Mouse (Mus musculus) neutrophil, adult 65 days (primary cell): ENCODE data around the gene Gm28308. TPM values are rescaled to one million over a fixed set of nuclear protein-coding genes. Genes with fewer than 3 reads are reported as not detected.

Source experiments
- total RNA-seq: library from RNA; stranded (reverse); gene quantifications from 2 replicates; pipeline ENCODE4 v1.2.4, GENCODE M21; 2023

Gm28308 gene
- not detected in 2 replicates for total RNA-seq

DNA sequence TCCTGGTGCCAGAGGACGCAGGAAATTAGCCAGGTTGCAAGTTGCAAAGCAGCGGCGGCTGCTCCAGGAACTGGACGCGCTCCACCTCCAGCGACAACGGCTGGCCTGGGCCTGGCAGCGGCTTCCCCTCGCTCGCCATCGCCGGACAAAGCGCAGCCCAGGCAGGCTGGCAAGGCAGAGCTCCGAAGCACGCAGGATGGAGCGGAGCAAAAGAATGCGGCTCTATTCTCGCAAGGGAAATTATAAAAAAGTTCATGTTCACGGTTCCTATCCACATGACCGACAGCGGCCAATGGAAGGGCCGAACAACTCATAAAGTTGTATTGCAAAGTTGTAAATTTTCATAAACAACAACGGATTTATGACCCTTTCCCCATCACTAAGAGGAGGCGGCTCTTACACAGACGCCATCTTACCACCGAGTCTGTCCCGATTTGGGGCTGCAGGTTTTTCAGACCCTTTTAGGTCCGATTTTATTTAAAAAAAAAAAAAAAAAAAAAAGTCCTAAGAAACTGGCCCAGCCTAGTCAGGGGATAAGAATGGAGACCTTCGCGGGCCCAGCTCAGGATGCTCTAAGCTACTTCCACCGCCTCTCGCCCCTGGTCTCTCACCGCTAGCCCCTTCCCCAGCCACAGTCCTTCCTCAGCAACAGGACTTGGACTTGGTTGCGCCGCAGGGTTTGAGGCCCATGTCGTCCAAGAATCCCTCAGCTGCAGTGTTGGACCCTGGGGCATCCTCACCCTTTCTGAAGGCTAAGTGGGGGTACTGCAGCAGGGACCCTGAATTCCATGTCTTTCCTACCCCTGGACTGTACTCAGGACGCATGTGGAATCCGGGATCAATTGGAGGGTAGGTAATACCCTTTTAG lies at the start of gene Gm28308, which contains the start of gene Hoxa3:
Gene Gm28308 (minus strand): TSS at position 221 of the 868 bp plus-strand sequence.
Gene Hoxa3 (minus strand): TSS at position 218 of the 868 bp plus-strand sequence.

DNA sequence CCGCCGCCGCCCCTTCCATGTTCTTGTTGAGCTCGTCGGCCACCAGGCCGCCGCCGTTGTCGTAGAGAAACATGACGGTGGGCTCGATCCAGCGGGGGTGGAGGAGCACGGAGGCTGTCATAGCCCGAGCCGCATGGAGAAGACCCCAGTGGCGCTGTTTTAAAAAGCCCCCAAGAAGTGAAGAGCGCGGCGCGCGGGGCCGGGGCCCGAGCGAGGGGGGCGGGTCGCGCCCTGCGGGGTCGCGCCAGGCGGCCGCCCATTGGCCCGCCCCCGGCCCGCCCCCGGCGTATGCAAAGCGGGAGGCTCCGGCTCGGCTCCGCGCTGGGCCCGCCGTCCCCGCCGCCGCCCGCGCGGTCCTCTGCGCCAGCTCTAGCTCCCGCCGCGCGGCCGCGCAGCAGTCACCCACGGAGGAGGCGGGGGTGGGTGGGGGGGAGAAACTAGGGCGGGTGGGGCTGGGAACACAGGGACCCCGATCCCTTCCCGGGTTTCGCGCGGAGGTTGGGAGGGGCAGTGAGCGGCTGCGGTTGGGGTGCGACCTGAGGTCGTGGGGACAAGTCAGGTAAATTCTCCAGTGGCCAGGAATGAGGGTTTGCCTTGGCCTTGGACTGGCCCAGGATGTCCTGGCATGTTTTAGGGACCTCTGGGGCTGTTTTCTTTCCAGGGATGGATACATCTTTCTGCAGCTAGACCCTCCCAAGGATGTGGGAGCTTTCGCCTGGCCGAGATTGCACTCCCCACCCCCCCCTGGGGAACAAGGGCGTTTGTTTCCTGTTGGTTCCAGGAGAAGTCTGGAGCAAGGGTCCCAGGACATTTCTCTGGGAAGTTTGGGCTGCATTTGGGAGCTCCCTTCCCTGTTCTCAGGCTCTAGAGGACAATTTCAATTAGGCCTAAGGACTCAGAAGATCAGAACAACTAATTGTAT lies 47.8 kb upstream of the Gm28308 start, which contains the start of gene Hoxa13:
Gene Hoxa13 (minus strand): TSS at position 227 of the 922 bp plus-strand sequence.

DNA sequence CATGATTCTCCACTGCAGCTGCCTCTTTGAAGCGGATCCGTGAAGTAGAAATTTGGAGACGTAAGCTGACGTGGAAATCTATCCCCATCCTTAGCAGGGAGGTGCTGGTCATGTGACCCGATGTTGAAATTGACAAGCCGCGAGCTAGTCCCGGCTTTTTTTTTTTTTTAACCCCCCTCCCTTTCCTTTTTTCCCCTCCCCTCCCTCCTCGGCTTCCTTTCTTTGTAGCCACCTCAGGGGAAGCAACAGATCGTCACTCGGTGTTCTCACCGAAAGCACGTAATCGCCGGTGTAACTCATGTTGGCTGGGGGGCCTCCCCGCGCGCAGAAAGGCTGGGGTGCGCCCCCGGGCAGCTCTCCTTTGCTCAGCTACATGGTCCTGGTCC lies 32.6 kb upstream of the Gm28308 start, which contains the start of gene Hoxa11:
Gene Hoxa11 (minus strand): TSS at position 54 of the 386 bp plus-strand sequence.

DNA sequence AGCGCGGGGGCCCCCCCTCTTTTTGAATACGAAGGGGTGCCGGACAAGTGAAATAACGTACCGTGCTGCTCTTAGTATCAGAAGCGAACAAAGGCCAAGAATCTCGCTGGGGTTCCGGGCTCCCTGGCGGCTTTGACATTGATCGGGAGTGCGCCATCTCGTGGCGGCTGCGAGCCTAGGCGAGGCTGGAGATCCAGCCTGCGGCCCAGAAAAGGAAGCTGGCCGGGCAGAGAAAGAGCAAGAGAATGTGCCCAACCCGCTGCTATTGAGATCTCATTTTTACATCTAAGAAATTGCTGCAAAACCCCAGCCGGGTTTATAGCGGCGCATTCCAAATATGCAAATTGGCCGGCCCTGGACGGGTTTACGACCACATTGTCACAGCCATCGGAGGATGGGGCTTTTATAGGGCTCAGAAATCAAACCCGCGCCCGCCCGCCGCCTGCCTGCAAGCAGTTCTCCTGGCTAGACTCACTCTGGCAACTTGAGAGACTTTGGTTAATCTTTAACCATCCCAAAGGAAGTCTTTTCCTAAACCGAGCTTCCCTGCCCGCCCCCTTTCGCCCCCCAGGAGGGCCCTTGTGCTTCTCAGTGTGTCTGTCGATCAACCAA lies 27.4 kb upstream of the Gm28308 start, which contains the start of gene Hoxa10:
Gene Hoxa10 (minus strand): TSS at position 466 of the 612 bp plus-strand sequence.

DNA sequence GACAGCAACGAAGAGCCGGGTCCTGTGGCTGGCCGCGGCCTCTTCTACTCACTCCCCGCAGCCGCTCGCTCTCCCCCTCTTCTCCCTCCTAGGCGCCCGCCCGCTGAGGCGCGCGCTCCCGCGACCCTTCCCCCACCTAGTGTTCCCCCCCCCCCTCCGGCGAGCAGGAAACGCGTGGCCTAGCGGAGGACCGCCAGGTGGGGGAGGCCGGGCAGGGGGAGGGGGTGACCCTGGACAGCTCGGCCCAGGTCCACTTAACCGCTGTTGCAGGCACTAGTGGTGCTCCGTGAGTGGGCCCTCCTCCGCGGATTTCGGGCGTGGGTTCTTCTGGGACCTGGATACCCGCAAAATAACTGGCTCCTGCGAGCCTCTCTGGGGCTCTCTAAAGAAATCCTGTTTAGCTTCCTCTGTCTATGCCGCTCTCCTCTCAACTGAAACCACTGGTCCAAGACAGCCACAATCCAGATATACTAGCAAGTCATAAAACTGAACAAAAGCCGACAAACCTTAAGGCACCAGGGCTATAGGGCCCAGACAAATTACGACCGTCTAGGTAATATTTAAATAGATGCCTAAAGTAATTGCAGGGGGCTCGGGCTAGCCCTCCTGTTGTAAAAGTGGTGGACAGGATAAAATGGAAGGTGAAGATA lies 17.5 kb upstream of the Gm28308 start, which contains the start of gene Hoxa9:
Gene Hoxa9 (minus strand): TSS at position 574 of the 650 bp plus-strand sequence.

DNA sequence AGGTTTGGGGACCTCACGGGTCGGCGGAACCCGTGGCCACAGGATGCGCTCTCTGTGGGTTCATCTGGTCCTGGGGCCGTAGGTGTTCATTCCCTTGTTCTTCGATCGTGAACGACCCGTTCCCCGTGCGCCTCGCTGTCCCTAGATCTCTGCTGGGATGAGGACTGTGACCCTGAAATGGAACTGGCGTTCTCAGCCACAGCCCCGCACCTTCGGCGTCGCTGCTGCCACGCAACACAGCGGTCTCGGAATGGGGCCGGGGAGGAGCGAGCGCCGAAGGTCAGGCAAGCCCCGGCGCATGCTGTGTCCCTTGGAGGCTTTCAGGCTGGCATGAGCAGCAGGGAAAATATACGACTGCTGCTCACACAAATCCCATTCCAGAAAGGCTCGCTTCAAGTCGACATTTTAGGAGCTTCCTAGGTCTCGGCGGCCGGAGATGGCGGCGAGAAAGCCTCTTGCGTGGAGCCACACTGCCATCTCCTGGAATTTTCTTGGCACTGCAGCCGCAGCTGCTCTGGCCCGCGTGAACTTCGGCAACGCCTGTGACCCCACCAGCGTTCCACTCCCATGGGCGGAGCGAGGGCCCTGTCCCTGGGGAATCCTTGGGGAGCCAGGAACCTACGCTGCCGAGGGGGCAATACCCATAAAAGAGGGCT lies 8.3 kb upstream of the Gm28308 start, which contains the start of gene Hoxa7:
Gene Hoxa7 (minus strand): TSS at position 518 of the 656 bp plus-strand sequence.

DNA sequence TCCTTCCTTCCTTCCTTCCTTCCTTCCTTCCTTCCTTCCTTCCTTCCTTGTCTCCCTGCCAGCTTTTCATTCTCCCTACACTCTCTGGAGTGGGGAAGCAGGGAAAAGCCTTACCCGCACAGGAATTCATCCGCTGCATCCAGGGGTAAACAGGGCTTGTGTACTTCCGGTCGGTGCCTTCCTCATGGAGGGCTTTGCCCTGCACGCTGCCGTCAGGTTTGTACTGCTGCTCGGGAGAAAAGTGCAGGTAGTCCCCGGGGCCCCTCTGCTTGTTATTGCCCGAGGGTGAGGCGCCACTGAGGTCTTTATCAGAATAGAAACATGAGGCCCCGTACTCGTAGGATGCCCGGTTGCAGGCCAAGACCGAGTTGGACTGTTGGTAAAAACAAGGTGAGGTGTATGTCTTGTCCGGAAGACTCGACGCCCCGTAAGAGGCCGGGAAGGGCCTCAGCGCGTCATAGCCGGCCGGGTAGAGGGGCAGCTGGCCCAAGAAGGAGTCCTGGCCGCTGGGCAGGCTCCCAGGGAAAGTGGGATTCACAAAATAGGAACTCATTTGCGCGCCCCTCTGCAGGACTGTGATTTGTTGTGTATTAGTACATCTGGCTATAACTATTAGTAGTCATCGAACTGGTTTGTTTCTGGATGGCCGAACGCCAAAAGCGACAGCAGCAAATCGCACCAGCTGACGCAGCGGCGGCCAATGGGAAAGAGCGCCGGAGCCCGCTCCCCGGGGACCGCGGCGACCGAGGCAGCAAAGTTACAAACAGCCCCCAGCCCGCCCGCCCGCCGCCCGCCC lies 4.9 kb downstream of the Gm28308 start, which contains the start of gene Hoxa6:
Gene Hoxa6 (minus strand): TSS at position 651 of the 796 bp plus-strand sequence.

DNA sequence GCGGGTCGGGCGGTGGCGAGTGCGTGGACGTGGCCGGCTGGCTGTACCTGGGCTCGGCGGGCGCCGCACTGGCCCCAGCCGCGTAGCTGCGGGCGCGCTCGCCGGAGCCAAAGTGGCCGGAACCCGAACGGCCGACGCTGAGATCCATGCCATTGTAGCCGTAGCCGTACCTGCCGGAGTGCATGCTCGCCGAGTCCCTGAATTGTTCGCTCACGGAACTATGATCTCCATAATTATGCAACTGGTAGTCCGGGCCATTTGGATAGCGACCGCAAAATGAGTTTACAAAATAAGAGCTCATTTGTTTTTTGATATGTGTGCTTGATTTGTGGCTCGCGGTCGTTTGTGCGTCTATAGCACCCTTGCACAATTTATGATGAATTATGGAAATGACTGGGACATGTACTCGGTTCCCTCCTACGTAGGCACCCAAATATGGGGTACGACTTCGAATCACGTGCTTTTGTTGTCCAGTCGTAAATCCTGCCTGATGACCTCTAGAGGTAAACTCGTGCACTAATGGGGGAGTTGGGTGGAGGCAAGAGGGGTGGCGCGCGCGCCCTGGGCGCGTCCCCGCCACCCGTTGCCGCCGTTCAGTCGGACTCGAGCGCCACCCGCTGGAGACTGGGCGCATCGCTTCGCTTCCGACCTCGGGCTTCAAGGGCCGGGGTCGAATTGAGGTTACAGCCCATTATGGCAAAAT lies 8.9 kb downstream of the Gm28308 start, which contains the start of gene Hoxa5:
Gene Hoxa5 (minus strand): TSS at position 538 of the 703 bp plus-strand sequence.

DNA sequence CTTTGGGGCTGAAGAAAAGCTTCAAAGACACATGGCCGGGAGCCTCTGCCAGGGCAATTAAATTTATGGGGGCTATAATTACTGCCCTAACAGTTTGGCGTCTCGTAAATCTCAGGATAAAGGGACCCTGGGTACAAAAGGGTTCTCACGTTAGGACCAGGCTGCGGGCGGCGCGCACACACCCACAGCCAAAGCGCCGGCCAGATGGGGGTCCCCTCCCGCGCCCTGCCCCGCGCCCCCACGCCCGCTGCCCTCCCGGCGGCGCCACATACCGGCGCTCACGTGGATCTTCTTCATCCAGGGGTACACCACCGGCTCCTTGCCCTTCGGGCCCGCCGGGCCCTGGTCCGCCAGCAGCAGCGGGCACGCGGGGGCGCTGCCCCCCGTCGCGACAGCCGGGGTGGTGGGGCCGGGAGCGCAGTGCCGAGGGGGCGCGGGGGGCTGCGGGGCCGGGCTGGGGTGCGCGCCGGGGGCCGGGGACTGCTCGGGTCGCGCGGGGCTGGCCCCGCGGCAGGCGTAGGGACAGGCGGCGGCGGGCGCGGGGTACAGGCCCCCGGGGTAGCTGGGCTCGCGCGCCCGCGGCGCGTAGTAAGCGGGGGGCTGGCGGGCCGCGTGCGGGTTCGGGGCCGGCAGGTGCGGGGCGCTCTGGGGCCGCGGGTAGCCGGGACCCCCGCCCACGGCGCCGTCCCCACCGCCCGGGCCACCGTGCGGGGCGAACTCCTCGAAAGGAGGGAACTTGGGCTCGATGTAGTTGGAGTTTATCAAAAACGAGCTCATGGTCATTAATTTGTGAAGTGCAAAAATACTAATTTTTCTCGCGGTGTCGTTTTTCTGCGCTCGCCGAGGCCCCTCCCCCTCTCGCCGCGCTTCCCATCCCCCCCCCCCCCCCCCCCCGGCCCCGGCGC lies 22.0 kb downstream of the Gm28308 start, which contains the start of gene Hoxa4:
Gene Hoxa4 (minus strand): TSS at position 848 of the 905 bp plus-strand sequence.

DNA sequence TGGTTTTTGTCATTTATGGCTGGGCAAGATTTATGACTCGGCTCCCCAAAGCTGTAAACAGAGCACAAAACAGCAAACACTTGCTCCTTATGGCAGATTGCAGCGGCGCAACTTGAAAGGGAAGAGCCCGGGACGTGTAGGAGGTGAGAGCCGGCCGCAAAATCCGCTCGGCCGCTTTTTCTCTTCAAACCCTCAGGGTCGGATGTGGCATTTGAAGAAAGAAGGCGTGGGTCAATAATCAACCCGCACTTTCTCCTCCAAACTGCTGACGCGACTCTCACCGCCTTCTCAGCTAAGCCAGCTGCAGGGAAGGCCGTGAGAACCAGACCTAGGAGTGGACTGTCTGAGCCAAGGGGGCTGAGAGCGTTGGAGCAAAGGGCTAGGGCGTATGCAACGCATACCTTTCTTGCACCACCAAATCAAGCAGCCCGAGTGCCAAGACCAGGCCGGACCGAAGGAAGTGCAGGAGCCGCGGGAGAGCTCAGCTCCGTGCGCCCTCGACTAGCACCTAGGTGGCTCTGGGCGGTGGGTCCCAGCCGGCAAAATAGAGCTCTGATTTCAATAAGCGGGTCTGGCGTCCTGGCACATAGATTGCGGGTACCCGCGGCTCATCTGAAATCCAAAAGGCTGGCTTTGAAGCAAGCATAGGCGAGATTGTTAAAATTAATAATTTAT lies 35.9 kb downstream of the Gm28308 start, which contains the start of gene 5730596B20Rik:
Gene 5730596B20Rik (plus strand): TSS at position 438 of the 675 bp plus-strand sequence.

DNA sequence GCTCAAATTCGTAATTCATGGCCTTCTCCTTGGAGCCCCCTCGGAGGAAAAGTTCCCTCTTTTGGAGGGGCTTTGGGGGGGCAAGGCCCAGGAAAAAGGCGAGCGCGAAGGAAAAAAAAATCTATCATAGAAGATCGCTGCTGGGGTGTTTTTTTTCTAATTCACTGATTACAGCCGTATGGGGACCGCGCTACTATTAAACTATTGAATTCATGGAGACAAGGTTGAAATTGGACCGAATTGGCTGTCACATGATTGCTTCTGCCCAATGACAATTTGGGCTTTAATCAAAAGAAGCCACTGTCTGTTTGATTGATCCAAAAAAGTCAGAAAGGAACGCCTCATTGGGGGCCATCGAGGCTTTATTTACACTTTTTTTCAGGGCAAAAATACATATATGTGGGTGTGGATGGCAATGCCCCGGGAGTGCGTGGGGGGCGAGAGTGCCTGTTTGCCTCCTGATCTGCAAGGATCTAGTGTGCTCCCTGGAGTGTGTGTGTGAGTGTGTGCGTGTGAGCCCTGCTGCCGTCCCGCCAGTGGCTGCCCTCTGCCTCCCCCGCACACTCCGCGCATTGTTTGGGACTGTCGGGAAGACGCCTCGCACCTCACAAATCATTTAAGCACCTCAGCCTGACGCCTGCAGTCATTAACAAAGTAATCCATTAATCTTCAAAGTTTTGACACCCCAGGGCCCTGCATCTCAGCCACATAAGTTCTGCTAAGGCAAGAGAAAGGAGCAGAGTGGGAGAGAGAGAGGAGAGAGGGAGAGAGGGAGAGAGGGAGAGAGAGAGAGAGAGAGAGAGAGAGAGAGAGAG lies 48.3 kb downstream of the Gm28308 start, which contains the start of gene Hoxa2:
Gene Hoxa2 (minus strand): TSS at position 206 of the 815 bp plus-strand sequence.

DNA sequence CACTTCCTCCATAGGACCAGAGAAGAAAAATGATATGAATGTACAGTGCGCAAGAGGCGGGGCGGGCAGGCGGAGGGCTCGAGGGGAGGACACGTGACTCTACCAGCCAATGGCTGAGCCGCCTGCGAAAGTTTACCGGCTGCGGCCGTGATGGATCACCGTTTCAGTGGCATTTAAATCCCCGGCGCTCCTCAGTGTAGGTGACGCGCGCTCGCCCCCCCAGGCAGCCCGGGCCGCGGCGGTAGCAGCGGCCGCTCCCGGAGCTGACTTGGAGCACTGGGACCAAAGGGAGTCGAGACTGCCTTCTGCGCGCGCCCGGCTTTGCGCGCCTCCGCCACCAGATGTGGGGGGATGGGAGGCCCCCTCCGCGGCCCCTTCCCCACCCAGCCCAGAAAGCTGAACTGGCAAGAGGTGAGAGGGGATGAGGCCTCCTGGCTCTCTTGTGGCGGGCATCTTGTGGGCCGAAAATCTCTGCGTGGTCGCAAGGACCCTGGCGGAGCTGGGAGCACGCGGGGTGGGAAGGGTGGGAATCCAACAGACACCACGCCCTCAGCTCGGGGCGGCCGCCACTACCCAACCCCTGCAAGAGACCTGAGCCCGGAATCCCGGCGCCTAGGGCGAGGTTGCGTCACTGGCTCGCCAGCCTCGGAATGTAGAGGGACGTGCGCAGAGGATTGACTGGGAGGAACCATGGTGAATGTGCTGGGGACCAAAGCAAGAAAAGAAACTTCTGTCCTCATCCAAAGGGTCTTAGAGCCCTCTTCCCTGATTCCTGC lies 54.7 kb downstream of the Gm28308 start, which contains the start of gene Hoxa1:
Gene Hoxa1 (minus strand): TSS at position 42 of the 776 bp plus-strand sequence.

